Mouse (Mus musculus) heart, embryonic 16.5 days (tissue): ENCODE measurements at regions not wholly inside any gene's neighbourhood (a gene's known extent, or its start where the extent isn't known, plus 50 kb on each side); places are given as distances from the start of the nearest gene placed in this dataset.

Source experiments
- ATAC-seq: fragments of 200-750 bp; cut with Nextera tagmentation; replicated peaks from 2 replicates; pipeline ENCODE4 v1.8.0; 2017; ENCODE audit warnings: moderate number of reproducible peaks; ENCODE audit not compliant: insufficient read depth, low FRiP score; ENCODE audit errors: extremely low read depth
- H3K27ac ChIP-seq: fragments of 300-500 bp; sonication (generic); 2 replicates; pipeline ENCODE4 v1.5.1; 2014; ENCODE audit warnings: mild to moderate bottlenecking, low read length, control low read depth, moderate library complexity
- H3K27me3 ChIP-seq: fragments of 300-500 bp; sonication (generic); 2 replicates; pipeline ENCODE4 v1.6.1; 2014; ENCODE audit warnings: low read length, mixed read lengths; ENCODE audit not compliant: control insufficient read depth, insufficient read depth
- H3K36me3 ChIP-seq: fragments of 300-500 bp; sonication (generic); 2 replicates; pipeline ENCODE4 v1.6.1; 2014; ENCODE audit not compliant: control insufficient read depth, insufficient read depth
- H3K4me1 ChIP-seq: fragments of 300-500 bp; sonication (generic); 2 replicates; pipeline ENCODE4 v1.6.1; 2014; ENCODE audit warnings: low read length, mixed read lengths; ENCODE audit not compliant: control insufficient read depth, insufficient read depth
- H3K4me2 ChIP-seq: fragments of 300-500 bp; sonication (generic); 2 replicates; pipeline ENCODE4 v1.6.1; 2014; ENCODE audit warnings: low read depth, mild to moderate bottlenecking, control low read depth, low read length
- H3K4me3 ChIP-seq: fragments of 300-500 bp; sonication (generic); 2 replicates; pipeline ENCODE4 v1.5.1; 2014; ENCODE audit warnings: mild to moderate bottlenecking, control low read depth, low read length
- H3K9ac ChIP-seq: fragments of 300-500 bp; sonication (generic); 2 replicates; pipeline ENCODE4 v1.6.1; 2014; ENCODE audit warnings: low read length, control low read depth
- H3K9me3 ChIP-seq: fragments of 300-500 bp; sonication (generic); replicated peaks from 2 replicates; pipeline ENCODE4 v1.6.1; 2016; ENCODE audit warnings: low read length; ENCODE audit not compliant: control insufficient read depth
- WGBS: fragments of 180-500 bp; shearing (Covaris S2); extraction: QIAGEN DNeasy Blood & Tissue Kit; methylation state at CpG from one replicate; pipeline ENCODE4 v1.1.7; 2014; 5-methylcytosine and 5-hydroxymethylcytosine counted together

DNA sequence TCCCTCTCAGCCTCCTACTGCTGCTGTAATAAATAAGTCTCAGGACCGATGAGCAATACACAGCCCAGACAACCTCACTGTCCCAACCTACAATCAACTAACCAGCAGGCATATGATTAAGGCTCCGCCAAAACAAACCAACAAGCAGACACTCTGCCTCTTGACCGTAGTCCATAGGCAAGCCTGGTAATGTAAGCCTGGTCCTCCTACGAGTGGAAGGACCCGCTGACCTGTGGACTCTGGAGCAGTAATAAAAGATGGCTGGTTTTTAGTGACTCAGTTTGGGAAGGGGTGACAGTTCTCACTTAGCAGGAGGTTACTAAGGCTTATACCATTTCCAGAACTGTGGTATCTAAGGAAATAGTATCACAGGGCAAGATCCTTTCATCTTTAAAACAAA is 53.4 kb downstream of the Gm47996 start:
- ATAC-seq = no peak

DNA sequence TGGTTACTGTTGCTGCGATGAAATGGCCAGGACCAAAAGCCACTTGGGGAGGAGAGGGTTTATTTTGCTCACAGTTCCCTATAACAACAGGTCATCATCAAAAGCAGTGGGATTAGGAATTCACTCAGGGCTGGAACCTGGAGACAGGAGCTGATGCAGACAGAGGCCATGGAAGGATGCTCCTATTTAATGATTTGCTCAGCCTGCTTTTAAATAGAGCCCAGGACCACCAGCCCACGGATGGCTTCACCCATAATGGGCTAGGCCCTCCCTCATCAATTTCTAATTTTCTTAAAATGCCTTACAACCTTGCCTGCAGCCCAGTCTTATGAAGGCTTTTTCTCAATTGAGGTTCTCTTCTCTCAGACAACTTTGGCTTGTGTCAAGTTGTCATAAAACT is 53.9 kb downstream of the Gm47996 start:
- no peaks in the 10 kb centered on the region for H3K9me3 ChIP-seq
- no peak for ATAC-seq
- WGBS = 84% methylated on average over 2 of the region's 2 CpGs
- no peaks in the 10 kb centered on the region for H3K36me3 ChIP-seq
- no peaks in the 10 kb centered on the region for H3K4me1 ChIP-seq
- H3K4me2 ChIP-seq = no peak overlapping the region
- no peaks in the 10 kb centered on the region for H3K27me3 ChIP-seq
- no peak overlapping the region for H3K4me3 ChIP-seq
- H3K9ac ChIP-seq = no peak overlapping the region
- no peak overlapping the region for H3K27ac ChIP-seq

More for the DNA sequence above, 53.4 kb downstream of the Gm47996 start:
- WGBS = 81% methylated on average over 5 of the region's 5 CpGs
- no peak overlapping the region for H3K27ac ChIP-seq
- no peaks in the 10 kb centered on the region for H3K36me3 ChIP-seq
- no peak overlapping the region for H3K9ac ChIP-seq
- H3K27me3 ChIP-seq = no peaks in the 10 kb centered on the region
- H3K4me1 ChIP-seq = no peaks in the 10 kb centered on the region
- H3K9me3 ChIP-seq = no peaks in the 10 kb centered on the region
- H3K4me3 ChIP-seq = no peak overlapping the region
- no peak overlapping the region for H3K4me2 ChIP-seq

GRCm38 (mm10) chr1:151264789-151265188 is 54.9 kb downstream of the Gm47996 start:
- Histone ChIP-seq H3K27me3 (no peaks in the 10 kb centered on the region), H3K27ac (no peak overlapping the region), H3K4me3 (no peak overlapping the region), H3K9ac (no peak overlapping the region), H3K9me3 (no peaks in the 10 kb centered on the region), H3K36me3 (no peaks in the 10 kb centered on the region), H3K4me2 (no peak overlapping the region), H3K4me1 (no peaks in the 10 kb centered on the region)
- no peak for ATAC-seq
- 90% methylated on average over 6 of the region's 6 CpGs for WGBS

DNA sequence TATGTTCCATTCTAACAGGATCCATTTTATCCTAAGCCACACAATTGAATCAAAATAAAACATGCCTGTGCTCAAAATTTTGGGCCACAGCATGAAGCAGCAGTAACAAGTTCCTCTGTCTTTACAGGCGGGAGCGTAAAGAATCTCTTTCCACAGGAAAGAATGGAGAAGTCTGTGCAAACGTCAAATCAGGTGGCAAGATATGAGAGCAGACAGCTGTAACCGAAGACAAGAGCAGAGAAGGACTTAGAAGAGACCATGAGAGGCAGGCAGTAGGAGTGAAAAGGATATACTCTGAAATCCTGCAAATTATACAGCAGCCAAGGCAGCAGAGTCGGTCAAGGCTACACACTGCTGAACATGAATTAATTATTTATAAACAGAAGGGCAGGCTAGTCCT is 55.7 kb downstream of the Gm47996 start:
- 65% methylated on average over 5 of the region's 5 CpGs for WGBS
- no peaks in the 10 kb centered on the region for H3K36me3 ChIP-seq
- H3K27ac ChIP-seq = no peak overlapping the region
- no peak overlapping the region for H3K4me3 ChIP-seq
- no peaks in the 10 kb centered on the region for H3K4me1 ChIP-seq
- H3K4me2 ChIP-seq = no peak overlapping the region
- H3K9ac ChIP-seq = no peak overlapping the region
- ATAC-seq = no peak
- H3K9me3 ChIP-seq = no peaks in the 10 kb centered on the region
- H3K27me3 ChIP-seq = no peaks in the 10 kb centered on the region

DNA sequence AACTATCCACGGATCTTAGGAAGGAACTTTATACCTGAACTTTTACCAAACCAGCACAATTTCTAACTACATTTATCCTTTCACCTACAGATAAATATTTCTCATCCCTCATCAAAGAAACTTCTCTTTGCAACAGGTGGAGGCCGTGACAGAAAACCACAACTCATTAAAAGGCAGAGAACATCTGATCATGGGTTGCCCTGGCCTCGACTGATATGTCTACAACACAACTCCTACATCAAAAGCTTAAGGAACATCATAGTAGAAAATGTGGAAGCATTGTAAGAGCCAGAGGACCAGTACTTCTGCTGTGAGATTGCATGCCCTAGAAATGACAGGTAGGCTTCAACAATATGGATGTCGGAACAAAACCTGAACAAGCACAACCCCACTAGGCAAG is 56.8 kb downstream of the Gm47996 start:
- Histone ChIP-seq H3K27ac (no peak overlapping the region), H3K9ac (no peak overlapping the region), H3K4me2 (no peak overlapping the region), H3K4me1 (no peaks in the 10 kb centered on the region), H3K27me3 (no peaks in the 10 kb centered on the region), H3K9me3 (no peaks in the 10 kb centered on the region), H3K36me3 (no peaks in the 10 kb centered on the region), H3K4me3 (no peak overlapping the region)
- no peak for ATAC-seq
- WGBS = 79% methylated on average over 4 of the region's 4 CpGs

- H3K4me1 ChIP-seq = no peaks in the 10 kb centered on the region
- no peak overlapping the region for H3K4me3 ChIP-seq
- no peak overlapping the region for H3K27ac ChIP-seq
- H3K9ac ChIP-seq = no peak overlapping the region
- no peaks in the 10 kb centered on the region for H3K27me3 ChIP-seq
- 53% methylated on average over 8 of the region's 8 CpGs for WGBS
- H3K9me3 ChIP-seq = no peaks in the 10 kb centered on the region
- H3K4me2 ChIP-seq = peak overlapping the region; percentile 3; the same call in 1 of the 2 replicates
- H3K36me3 ChIP-seq = no peaks in the 10 kb centered on the region
- no peak for ATAC-seq
Measured at GRCm38 (mm10) chr1:151270691-151271090, 60.8 kb downstream of the Gm47996 start.

- ATAC-seq = no peak
- Histone ChIP-seq H3K27me3 (no peaks in the 10 kb centered on the region), H3K4me2 (no peak overlapping the region), H3K9me3 (no peaks in the 10 kb centered on the region), H3K9ac (no peak overlapping the region), H3K36me3 (no peaks in the 10 kb centered on the region), H3K4me3 (no peak overlapping the region), H3K4me1 (no peaks in the 10 kb centered on the region), H3K27ac (no peak overlapping the region)
- 79% methylated on average over 4 of the region's 4 CpGs for WGBS
Measured at GRCm38 (mm10) chr1:151274306-151274705, 64.4 kb downstream of the Gm47996 start.

- Histone ChIP-seq H3K4me2 (no peak overlapping the region), H3K4me3 (no peak overlapping the region), H3K27ac (no peak overlapping the region), H3K9me3 (0 out of 2 replicates have a peak, but pooled peaks cover 4% of the 10 kb centered on the region), H3K9ac (no peak overlapping the region), H3K27me3 (no peaks in the 10 kb centered on the region), H3K4me1 (no peaks in the 10 kb centered on the region), H3K36me3 (no peaks in the 10 kb centered on the region)
- WGBS = 86% methylated on average over 3 of the region's 3 CpGs
- ATAC-seq = no peak
Measured at GRCm38 (mm10) chr1:151275581-151275980, 65.7 kb downstream of the Gm47996 start.

GRCm38 (mm10) chr1:151279955-151280354 is 64.3 kb upstream of the Ivns1abp start:
- Histone ChIP-seq H3K9me3 (0 out of 2 replicates have a peak, but pooled peaks cover 4% of the 10 kb centered on the region), H3K36me3 (no peaks in the 10 kb centered on the region), H3K4me1 (no peaks in the 10 kb centered on the region), H3K9ac (no peak overlapping the region), H3K27ac (no peak overlapping the region), H3K27me3 (no peaks in the 10 kb centered on the region), H3K4me3 (no peak overlapping the region), H3K4me2 (no peak overlapping the region)
- 84% methylated on average over 3 of the region's 3 CpGs for WGBS
- no peak for ATAC-seq

DNA sequence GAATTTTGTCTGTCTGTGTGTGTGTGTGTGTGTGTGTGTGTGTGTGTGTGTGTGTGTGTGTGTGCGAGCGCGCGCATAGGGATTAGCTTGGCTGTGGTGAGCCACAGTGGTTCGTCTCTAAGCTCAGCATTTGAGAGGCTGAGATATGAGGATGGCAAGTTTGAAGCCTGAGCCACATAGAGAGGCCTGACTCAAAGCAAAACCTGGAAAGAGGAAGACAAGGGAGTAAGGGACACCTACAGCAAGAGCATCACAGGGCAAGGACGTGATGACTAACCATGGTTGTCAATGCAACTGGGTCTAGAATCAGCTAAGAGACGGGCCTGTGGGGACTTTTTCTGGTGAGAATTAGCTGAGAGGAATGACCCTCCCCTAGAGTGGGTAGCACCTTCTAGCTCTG is 59.2 kb upstream of the Ivns1abp start:
- H3K4me3 ChIP-seq = no peak overlapping the region
- no peak for ATAC-seq
- H3K4me2 ChIP-seq = no peak overlapping the region
- no peaks in the 10 kb centered on the region for H3K36me3 ChIP-seq
- H3K27ac ChIP-seq = no peak overlapping the region
- H3K9me3 ChIP-seq = no peaks in the 10 kb centered on the region
- no peak overlapping the region for H3K9ac ChIP-seq
- H3K4me1 ChIP-seq = peaks cover 3% of the 10 kb centered on the region; the same call in 1 of the 2 replicates
- H3K27me3 ChIP-seq = no peaks in the 10 kb centered on the region
- WGBS = 87% methylated on average over 7 of the region's 7 CpGs
